Mouse (Mus musculus) thymus, adult 2 months (tissue): ENCODE measurements around the gene Spata2l.

Experiments
- CTCF ChIP-seq: fragments of 200-500 bp; IDR thresholded peaks from 2 replicates; pipeline ENCODE4 v1.5.1; 2012; ENCODE audit warnings: mild to moderate bottlenecking, control low read depth, low read length, moderate library complexity, borderline replicate concordance; ENCODE audit not compliant: control insufficient read depth, poor library complexity, insufficient read depth; ENCODE audit errors: extremely low read depth
- POLR2A ChIP-seq: fragments of 200-500 bp; IDR thresholded peaks from 2 replicates; pipeline ENCODE4 v1.6.1; 2012; ENCODE audit warnings: mild to moderate bottlenecking, low read length, control low read depth, moderate library complexity; ENCODE audit not compliant: control insufficient read depth, poor library complexity, insufficient read depth; ENCODE audit errors: extremely low read depth

- peak; percentile 39; the same call in 1 of the 2 replicates for TF ChIP-seq CTCF
- 0 out of 2 replicates have a peak, but pooled peaks have one; percentile 23 for TF ChIP-seq POLR2A
These were observed 17.5 kb upstream of the Spata2l start for GRCm38 (mm10) chr8:123253451-123254098.
